ENCODE assay signal across 8 mouse cellular contexts in the genomic region with DNA sequence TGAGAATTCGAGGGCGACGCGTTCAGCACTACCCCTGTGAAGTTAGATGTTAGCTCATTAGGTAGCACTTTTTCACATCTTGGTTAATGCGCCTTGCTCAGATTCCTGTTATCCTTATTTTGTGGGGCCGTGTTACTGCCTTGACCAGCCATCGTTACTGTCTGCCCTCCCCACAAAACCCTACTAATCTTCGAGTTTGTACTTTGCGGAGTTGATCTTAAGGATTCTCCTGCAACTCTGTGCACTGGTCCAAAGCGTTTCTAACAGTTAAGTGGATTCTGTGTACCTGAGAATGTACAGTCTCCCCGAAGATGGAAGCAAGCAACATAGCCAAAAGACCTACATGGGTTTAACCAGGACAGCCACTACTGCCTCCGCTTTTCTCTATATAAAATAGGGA.
DNase-seq lines count a peak whose midpoint lies in the region; ATAC-seq and TF ChIP-seq lines count a peak whose summit lies in the region.

No protein-coding gene starts in this region.

- H3K4me1 ChIP-seq in heart, embryonic 11.5 days (ENCODE audit: control insufficient read depth, insufficient read depth, low read length) = peaks cover 31% of the 10 kb centered on the region
- H3K4me1 ChIP-seq in ES-Bruce4 (ENCODE audit: control insufficient read depth, insufficient read depth, low read length) = no peaks in the 10 kb centered on the region
- peaks cover 15% of the 10 kb centered on the region for H3K4me1 ChIP-seq in forebrain, postnatal 0 days (ENCODE audit: insufficient read depth)
- H3K4me1 ChIP-seq in liver, postnatal 0 days (ENCODE audit: insufficient read depth) = peaks cover 19% of the 10 kb centered on the region

- H3K9ac ChIP-seq in heart, embryonic 11.5 days (ENCODE audit: low read depth, low read length) = peak overlapping the region; percentile 87
- peak overlapping the region; percentile 97 for H3K9ac ChIP-seq in ES-Bruce4 (ENCODE audit: low read depth, poor library complexity, severe bottlenecking)
- H3K9ac ChIP-seq in forebrain, postnatal 0 days = peak overlapping the region; percentile 79
- peak overlapping the region; percentile 65 for H3K9ac ChIP-seq in liver, postnatal 0 days (replicated peaks)

- ATAC-seq in heart, embryonic 11.5 days (replicated peaks; ENCODE audit: insufficient number of reproducible peaks, low FRiP score, low TSS enrichment) = no peak
- ATAC-seq in forebrain, postnatal 0 days = no peak
- ATAC-seq in liver, postnatal 0 days = no peak

- 14% methylated on average over 12 of the region's 12 CpGs for WGBS in heart, embryonic 11.5 days (ENCODE audit: insufficient replicate concordance)
- 12% methylated on average over 12 of the region's 12 CpGs for WGBS in forebrain, postnatal 0 days
- 27% methylated on average over 12 of the region's 12 CpGs for WGBS in liver, postnatal 0 days (ENCODE audit: insufficient replicate concordance)

- TF ChIP-seq CTCF in ES-Bruce4 (IDR thresholded peaks at IDR 0.05; ENCODE audit: low read depth, low read length) = no peak
- TF ChIP-seq CTCF in forebrain, postnatal 0 days (IDR thresholded peaks at IDR 0.05; ENCODE audit: low read depth) = no peak
- no peak for TF ChIP-seq CTCF in liver, postnatal 0 days (IDR thresholded peaks at IDR 0.05; ENCODE audit: low read depth)

- no peaks in the 10 kb centered on the region for H3K27me3 ChIP-seq in heart, embryonic 11.5 days (ENCODE audit: control insufficient read depth, insufficient read depth, low read length)
- H3K27me3 ChIP-seq in ES-Bruce4 (ENCODE audit: control insufficient read depth, insufficient read depth, low read length, poor library complexity, severe bottlenecking) = no peaks in the 10 kb centered on the region
- H3K27me3 ChIP-seq in forebrain, postnatal 0 days (ENCODE audit: insufficient read depth, low read length) = no peaks in the 10 kb centered on the region
- H3K27me3 ChIP-seq in liver, postnatal 0 days (ENCODE audit: insufficient read depth, low read length) = no peaks in the 10 kb centered on the region

- TF ChIP-seq EP300 in ES-Bruce4 (IDR thresholded peaks at IDR 0.05; ENCODE audit: insufficient read depth, low read depth, low read length) = no peak
- no peak for TF ChIP-seq EP300 in liver, postnatal 0 days (IDR thresholded peaks at IDR 0.05; ENCODE audit: low read depth)

- H3K4me3 ChIP-seq in heart, embryonic 11.5 days (ENCODE audit: low read depth, low read length) = peak overlapping the region; percentile 84
- peak overlapping the region; percentile 77 for H3K4me3 ChIP-seq in ES-Bruce4 (ENCODE audit: low read depth, low read length)
- peak overlapping the region; percentile 91; the same call in 1 of the 2 replicates for H3K4me3 ChIP-seq in forebrain, postnatal 0 days (ENCODE audit: low read depth, low read length)
- H3K4me3 ChIP-seq in liver, postnatal 0 days (ENCODE audit: low read depth, low read length) = peak overlapping the region; percentile 75

- H3K36me3 ChIP-seq in heart, embryonic 11.5 days (ENCODE audit: control insufficient read depth, insufficient read depth, low read length) = no peaks in the 10 kb centered on the region; the same call in 1 of the 2 replicates
- H3K36me3 ChIP-seq in ES-Bruce4 (ENCODE audit: control insufficient read depth, insufficient read depth, low read length, poor library complexity, severe bottlenecking) = no peaks in the 10 kb centered on the region
- H3K36me3 ChIP-seq in forebrain, postnatal 0 days (ENCODE audit: insufficient read depth) = no peaks in the 10 kb centered on the region
- no peaks in the 10 kb centered on the region for H3K36me3 ChIP-seq in liver, postnatal 0 days (replicated peaks; ENCODE audit: insufficient read depth, low read length)

- intact Hi-C loops in heart, postnatal 36 days (cut with DNase I) = loop anchor here (1.0 to 5.0 kb wide), 2 partner anchors 68 to 429 kb away; a partner anchor contains a TSS
- intact Hi-C loops in left cerebral cortex, postnatal 10 days (cut with DNase I) = loop anchor here (5.0 to 10.0 kb wide), 2 partner anchors 69 to 106 kb away; a partner anchor contains a TSS

- no peak for DNase-seq in heart, postnatal 36 days
- no peak for DNase-seq in forebrain, postnatal 0 days
- no peak for DNase-seq in liver, postnatal 0 days
- DNase-seq in retina, postnatal 1 day = no peak
- no peak for DNase-seq in gastrocnemius, adult 18-20 months (ENCODE audit: low spot score)
- no peak for DNase-seq in left cerebral cortex, postnatal 10 days (ENCODE audit: extremely low spot score in 1 of 2, low spot score in 2 of 2)

- H3K4me2 ChIP-seq in heart, embryonic 11.5 days = peak overlapping the region; percentile 68
- H3K4me2 ChIP-seq in forebrain, postnatal 0 days (ENCODE audit: low read depth) = peak overlapping the region; percentile 77
- H3K4me2 ChIP-seq in liver, postnatal 0 days (ENCODE audit: low read depth, low read length) = peak overlapping the region; percentile 89

- H3K9me3 ChIP-seq in heart, embryonic 11.5 days (replicated peaks; ENCODE audit: control insufficient read depth, low read length) = no peaks in the 10 kb centered on the region
- H3K9me3 ChIP-seq in ES-Bruce4 (replicated peaks; ENCODE audit: control insufficient read depth, insufficient read depth, low read length, poor library complexity, severe bottlenecking) = no peaks in the 10 kb centered on the region
- no peaks in the 10 kb centered on the region for H3K9me3 ChIP-seq in forebrain, postnatal 0 days (ENCODE audit: low read length)
- H3K9me3 ChIP-seq in liver, postnatal 0 days (ENCODE audit: low read length) = no peaks in the 10 kb centered on the region

- H3K27ac ChIP-seq in heart, embryonic 11.5 days (ENCODE audit: low read depth, low read length) = peak overlapping the region; percentile 92
- H3K27ac ChIP-seq in ES-Bruce4 (ENCODE audit: insufficient read depth, low read length) = no peak overlapping the region
- H3K27ac ChIP-seq in forebrain, postnatal 0 days (ENCODE audit: low read depth, low read length) = no peak overlapping the region; the same call in 1 of the 2 replicates
- peak overlapping the region; percentile 74; the same call in 1 of the 2 replicates for H3K27ac ChIP-seq in liver, postnatal 0 days (ENCODE audit: low read depth)

- TF ChIP-seq POLR2A in ES-Bruce4 (IDR thresholded peaks at IDR 0.05; ENCODE audit: insufficient read depth, low read length) = no peak

Comparison
In these comparisons a context has a peak if more than half of its experiments do, and no peak if none do; other contexts are left out.
1. H3K27ac ChIP-seq: peak in heart, embryonic 11.5 days (single experiment) and liver, postnatal 0 days (single experiment); none in ES-Bruce4 (single experiment) and forebrain, postnatal 0 days (single experiment).
2. Peak in every context shown above with its lines, with median percentiles within 50 percentile points of each other: H3K4me2 ChIP-seq, H3K4me3 ChIP-seq and H3K9ac ChIP-seq.